Mouse (Mus musculus): ENCODE results near the gene Krt15. TPM values are rescaled to one million over a fixed set of nuclear protein-coding genes. Genes with fewer than 3 reads are reported as not detected.

Gene Krt15
- polyA plus RNA-seq (2021; fragmentation: Nextera tagmentation) = 3.1 and 4.5 TPM in 2 replicates
- long read RNA-seq, experiment 1, partial matches to known transcripts = 1 of 1 reads
- long read RNA-seq, experiment 1, other reads (novel, unspliced or antisense) = 0 of 1 reads
- long read RNA-seq, experiment 2, partial matches to known transcripts = 2 of 2 reads
- long read RNA-seq, experiment 2, other reads (novel, unspliced or antisense) = 0 of 2 reads

GRCm38 (mm10) chr11:100135731-100136130, at the start of gene Krt15:
Gene Krt15, minus strand, starts transcription at chr11:100135928.

GRCm38 (mm10) chr11:100148615-100149330, 13.0 kb upstream of the Krt15 start, which contains the start of gene Krt19:
Gene Krt19, minus strand, starts transcription at chr11:100148665.

GRCm38 (mm10) chr11:100121466-100121865, 14.3 kb downstream of the Krt15 start, which contains the start of gene Krt13:
Gene Krt13, minus strand, starts transcription at chr11:100121566.

GRCm38 (mm10) chr11:100105576-100106122, 30.1 kb downstream of the Krt15 start, which contains the start of gene Krt36:
Gene Krt36, minus strand, starts transcription at chr11:100105626.

GRCm38 (mm10) chr11:100096141-100096540, 39.6 kb downstream of the Krt15 start, which contains the start of gene Krt35:
Gene Krt35, minus strand, starts transcription at chr11:100096241.

GRCm38 (mm10) chr11:100087861-100088260, 47.9 kb downstream of the Krt15 start, which contains the start of gene Krt32:
Gene Krt32, minus strand, starts transcription at chr11:100088226.

Other genes with a start within 250 kb of the Krt15 start
- gene Krtap31-1, start 228.0 kb downstream of the Krt15 start, polyA plus RNA-seq (2021; fragmentation: Nextera tagmentation) = not detected in 2 replicates
- not detected in 2 replicates for gene Gm11565, start 221.2 kb downstream of the Krt15 start, polyA plus RNA-seq (2021; fragmentation: Nextera tagmentation)
- gene Krtap31-2, start 199.6 kb downstream of the Krt15 start, polyA plus RNA-seq (2021; fragmentation: Nextera tagmentation) = not detected in 2 replicates
- not detected in 2 replicates for gene Krtap9-5, start 187.5 kb downstream of the Krt15 start, polyA plus RNA-seq (2021; fragmentation: Nextera tagmentation)
- gene Krtap29-1, start 156.9 kb downstream of the Krt15 start, polyA plus RNA-seq (2021; fragmentation: Nextera tagmentation) = not detected in 2 replicates
- gene Krtap16-1, start 149.3 kb downstream of the Krt15 start, polyA plus RNA-seq (2021; fragmentation: Nextera tagmentation) = not detected in 2 replicates
- gene Krtap17-1, start 141.9 kb downstream of the Krt15 start, polyA plus RNA-seq (2021; fragmentation: Nextera tagmentation) = not detected in 2 replicates
- gene Krt33a, start 119.7 kb downstream of the Krt15 start, polyA plus RNA-seq (2021; fragmentation: Nextera tagmentation) = not detected in 2 replicates
- not detected in 2 replicates for gene Krt33b, start 106.1 kb downstream of the Krt15 start, polyA plus RNA-seq (2021; fragmentation: Nextera tagmentation)
- gene Krt34, start 94.4 kb downstream of the Krt15 start, polyA plus RNA-seq (2021; fragmentation: Nextera tagmentation) = not detected in 2 replicates
- not detected in 2 replicates for gene Krt31, start 85.4 kb downstream of the Krt15 start, polyA plus RNA-seq (2021; fragmentation: Nextera tagmentation)
- not detected in 2 replicates for gene Krt32, start 47.7 kb downstream of the Krt15 start, polyA plus RNA-seq (2021; fragmentation: Nextera tagmentation)
- not detected in 2 replicates for gene Krt35, start 39.7 kb downstream of the Krt15 start, polyA plus RNA-seq (2021; fragmentation: Nextera tagmentation)
- gene Krt36, start 30.3 kb downstream of the Krt15 start, polyA plus RNA-seq (2021; fragmentation: Nextera tagmentation) = not detected in 2 replicates
- gene Krt13, start 14.4 kb downstream of the Krt15 start, polyA plus RNA-seq (2021; fragmentation: Nextera tagmentation) = not detected in 2 replicates
- 0.36 TPM in 1 of 2 replicates, not detected in the other for gene Krt19, start 12.7 kb upstream of the Krt15 start, polyA plus RNA-seq (2021; fragmentation: Nextera tagmentation)
- 0.33 and 0.45 TPM in 2 replicates for gene Krt9, start 57.3 kb upstream of the Krt15 start, polyA plus RNA-seq (2021; fragmentation: Nextera tagmentation)
- gene Krt14, start 71.6 kb upstream of the Krt15 start, polyA plus RNA-seq (2021; fragmentation: Nextera tagmentation) = 0.13 TPM in 1 of 2 replicates, not detected in the other
- not detected in 2 replicates for gene Krt16, start 113.0 kb upstream of the Krt15 start, polyA plus RNA-seq (2021; fragmentation: Nextera tagmentation)
- 0.15 and 0.26 TPM in 2 replicates for gene Krt17, start 125.1 kb upstream of the Krt15 start, polyA plus RNA-seq (2021; fragmentation: Nextera tagmentation)
- 0.13 TPM in 1 of 2 replicates, not detected in the other for gene Krt42, start 133.9 kb upstream of the Krt15 start, polyA plus RNA-seq (2021; fragmentation: Nextera tagmentation)
- 517 and 668 TPM in 2 replicates for gene Eif1, start 184.0 kb upstream of the Krt15 start, polyA plus RNA-seq (2021; fragmentation: Nextera tagmentation)
- gene Gast, start 198.5 kb upstream of the Krt15 start, polyA plus RNA-seq (2021; fragmentation: Nextera tagmentation) = 0.40 TPM in 1 of 2 replicates, not detected in the other
- gene Hap1, start 220.2 kb upstream of the Krt15 start, polyA plus RNA-seq (2021; fragmentation: Nextera tagmentation) = 27.8 and 29.6 TPM in 2 replicates